Mouse (Mus musculus) embryonic facial prominence, embryonic 11.5 days (tissue): Measurements from ENCODE around the gene Slc7a15. TPM values are rescaled to one million over a fixed set of nuclear protein-coding genes. Genes with fewer than 3 reads are reported as not detected.

Experiments
- ATAC-seq: fragments of 200-750 bp; cut with Nextera tagmentation; replicated peaks from 2 replicates; pipeline ENCODE4 v1.8.0; 2017; ENCODE audit warnings: low read depth; ENCODE audit not compliant: insufficient number of reproducible peaks, low FRiP score, low TSS enrichment
- DNase-seq: peaks from one replicate; pipeline ENCODE4 v3.0.0-alpha.2; 2015; ENCODE audit warnings: low spot score
- H3K27ac ChIP-seq: fragments of 300-500 bp; sonication (generic); replicated peaks from 2 replicates; pipeline ENCODE4 v1.5.1; 2014; ENCODE audit warnings: mild to moderate bottlenecking, low read depth, low read length, control low read depth
- H3K27me3 ChIP-seq: fragments of 300-500 bp; sonication (generic); 2 replicates; pipeline ENCODE4 v1.6.1; 2014; ENCODE audit warnings: mild to moderate bottlenecking, low read length, moderate library complexity, mixed read lengths; ENCODE audit not compliant: control insufficient read depth, insufficient read depth
- H3K36me3 ChIP-seq: fragments of 300-500 bp; sonication (generic); replicated peaks from 2 replicates; pipeline ENCODE4 v1.6.1; 2014; ENCODE audit warnings: low read depth, mild to moderate bottlenecking, low read length, moderate library complexity, mixed read lengths; ENCODE audit not compliant: control insufficient read depth, insufficient read depth
- H3K4me1 ChIP-seq: fragments of 300-500 bp; sonication (generic); 2 replicates; pipeline ENCODE4 v1.6.1; 2014; ENCODE audit warnings: low read length, mixed read lengths; ENCODE audit not compliant: control insufficient read depth, insufficient read depth
- H3K4me2 ChIP-seq: fragments of 300-500 bp; sonication (generic); 2 replicates; pipeline ENCODE4 v1.6.1; 2014; ENCODE audit warnings: low read depth, mild to moderate bottlenecking, control low read depth, low read length, moderate library complexity
- H3K4me3 ChIP-seq: fragments of 300-500 bp; sonication (generic); 2 replicates; pipeline ENCODE4 v1.5.1; 2014; ENCODE audit warnings: low read depth, low read length, control low read depth
- H3K9ac ChIP-seq: fragments of 300-500 bp; sonication (generic); replicated peaks from 2 replicates; pipeline ENCODE4 v1.6.1; 2014; ENCODE audit warnings: mild to moderate bottlenecking, control low read depth, low read length
- H3K9me3 ChIP-seq: fragments of 300-500 bp; sonication (generic); replicated peaks from 2 replicates; pipeline ENCODE4 v1.6.1; 2016; ENCODE audit warnings: mild to moderate bottlenecking, low read length, inconsistent platforms, mixed read lengths; ENCODE audit not compliant: control insufficient read depth
- WGBS: fragments of 180-500 bp; shearing (Covaris S2); extraction: QIAGEN DNeasy Blood & Tissue Kit; methylation state at CpG from one replicate; pipeline ENCODE4 v1.1.7; 2014; 5-methylcytosine and 5-hydroxymethylcytosine counted together
- polyA plus RNA-seq: library from polyadenylated mRNA; unstranded; fragments of >200 nt; fragmentation: Nextera tagmentation; extraction: Ambion mirVana; gene quantifications from 2 replicates; pipeline ENCODE4 v1.2.1, GENCODE M21; 2014

The Slc7a15 gene
- polyA plus RNA-seq, 1 experiment from 2014 or later = not detected

DNA sequence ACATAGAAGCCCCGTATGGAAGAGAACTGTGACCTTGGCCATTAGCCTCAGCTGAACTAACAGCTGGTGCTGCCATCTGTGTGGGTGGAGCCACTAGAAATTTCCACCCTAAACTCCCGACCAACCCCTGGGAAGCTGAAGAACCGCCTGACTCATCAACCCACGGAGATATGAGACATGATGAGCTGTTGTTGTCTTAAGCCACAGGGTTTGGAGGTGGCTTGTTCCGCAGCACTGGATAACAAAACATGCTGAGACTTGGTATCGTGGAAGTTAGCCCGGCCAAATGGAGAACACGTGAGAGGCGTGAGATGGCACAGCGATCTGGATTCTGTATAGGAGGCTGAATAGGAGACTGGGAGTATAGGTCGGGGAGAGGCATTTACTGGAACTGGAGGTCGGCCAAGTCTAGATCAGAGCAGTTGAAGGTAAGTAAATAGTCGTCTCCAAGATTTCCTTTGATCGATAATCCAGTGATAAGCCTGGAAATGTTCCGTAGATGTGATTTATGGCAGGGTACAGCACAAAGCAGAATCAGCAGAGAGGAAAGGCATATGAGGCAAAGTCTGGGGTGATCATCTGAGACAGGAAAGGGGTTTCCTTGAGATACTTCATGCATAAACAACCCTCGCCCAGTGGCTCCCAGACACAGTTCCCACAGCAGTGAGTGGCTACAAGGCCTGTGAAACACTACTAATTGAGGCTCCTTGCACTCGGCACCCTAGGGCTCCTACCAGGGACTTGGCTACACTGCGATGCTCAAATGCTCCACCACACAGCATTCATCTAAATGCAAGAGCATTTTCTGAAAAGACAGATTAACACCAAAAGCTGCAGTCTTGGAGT lies 87.6 kb downstream of the Slc7a15 start:
- Histone ChIP-seq H3K9ac (no peak overlapping the region), H3K27ac (no peak overlapping the region), H3K27me3 (no peaks in the 10 kb centered on the region), H3K4me2 (no peak overlapping the region), H3K4me1 (no peaks in the 10 kb centered on the region), H3K9me3 (no peaks in the 10 kb centered on the region), H3K4me3 (no peak overlapping the region), H3K36me3 (no peaks in the 10 kb centered on the region)
- ATAC-seq (0 out of 2 replicates have a peak, but pooled peaks have one; percentile 52), DNase-seq (no peak)
- WGBS = 83% methylated on average over 18 of the region's 18 CpGs

DNA sequence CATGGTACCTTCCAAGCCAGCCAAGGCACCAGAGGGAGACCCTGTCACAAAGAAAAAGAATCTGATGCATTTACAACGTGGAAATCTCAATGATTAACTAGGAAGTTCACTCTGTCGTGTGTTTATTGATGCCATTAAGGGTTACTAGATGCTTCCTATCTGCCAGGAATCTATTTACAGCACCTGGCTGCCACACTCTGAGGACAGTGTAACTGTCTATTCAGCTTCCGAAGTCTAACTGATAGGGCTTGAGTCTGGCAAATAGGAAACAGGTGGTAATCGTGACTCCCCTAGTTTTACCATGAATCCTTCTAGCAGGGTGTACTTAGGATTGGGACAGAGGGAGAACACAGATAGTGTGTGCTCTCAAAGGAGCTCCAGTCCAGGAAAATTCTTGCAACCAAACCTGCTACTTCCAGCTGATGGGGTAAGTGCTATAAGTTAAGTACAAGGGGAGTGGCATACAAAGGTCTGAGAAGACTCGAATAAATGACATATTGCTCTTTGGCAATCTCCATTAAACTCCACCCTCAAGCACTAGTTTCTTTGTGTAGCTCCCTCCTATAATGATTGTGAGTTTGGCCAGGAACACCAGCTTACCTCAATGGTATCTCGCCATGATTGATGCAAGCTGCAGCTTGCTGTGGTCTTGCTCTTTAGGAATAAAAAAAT lies 88.4 kb downstream of the Slc7a15 start:
- Histone ChIP-seq H3K4me1 (no peaks in the 10 kb centered on the region), H3K36me3 (no peaks in the 10 kb centered on the region), H3K4me3 (no peak overlapping the region), H3K4me2 (no peak overlapping the region), H3K9me3 (no peaks in the 10 kb centered on the region), H3K9ac (no peak overlapping the region), H3K27ac (no peak overlapping the region), H3K27me3 (no peaks in the 10 kb centered on the region)
- DNase-seq (no peak), ATAC-seq (no peak)
- 64% methylated on average over 6 of the region's 6 CpGs for WGBS

DNA sequence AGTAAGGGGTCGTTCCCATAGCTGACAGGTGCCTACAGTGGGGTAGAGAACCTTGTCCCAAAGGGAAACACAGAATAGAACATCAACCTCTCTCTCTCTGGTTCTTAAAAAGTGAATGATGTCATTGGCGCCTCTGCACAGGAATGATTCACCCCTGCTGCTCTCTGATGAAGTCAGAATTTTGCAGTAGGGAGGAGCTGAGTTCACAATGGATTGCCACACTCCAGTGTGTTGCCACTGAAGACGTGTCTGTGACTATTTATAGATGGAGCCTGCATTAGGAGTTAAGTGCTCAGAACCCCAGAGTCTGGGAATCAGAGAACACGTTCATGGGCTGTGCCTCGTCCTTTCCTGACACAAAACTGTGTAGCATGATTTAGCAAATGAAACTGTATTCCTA lies 89.2 kb downstream of the Slc7a15 start:
- Histone ChIP-seq H3K36me3 (no peaks in the 10 kb centered on the region), H3K4me2 (no peak overlapping the region), H3K9me3 (no peaks in the 10 kb centered on the region), H3K27ac (no peak overlapping the region), H3K9ac (no peak overlapping the region), H3K4me1 (no peaks in the 10 kb centered on the region), H3K27me3 (no peaks in the 10 kb centered on the region), H3K4me3 (no peak overlapping the region)
- DNase-seq (no peak), ATAC-seq (no peak)
- WGBS = 72% methylated on average over 5 of the region's 5 CpGs

DNA sequence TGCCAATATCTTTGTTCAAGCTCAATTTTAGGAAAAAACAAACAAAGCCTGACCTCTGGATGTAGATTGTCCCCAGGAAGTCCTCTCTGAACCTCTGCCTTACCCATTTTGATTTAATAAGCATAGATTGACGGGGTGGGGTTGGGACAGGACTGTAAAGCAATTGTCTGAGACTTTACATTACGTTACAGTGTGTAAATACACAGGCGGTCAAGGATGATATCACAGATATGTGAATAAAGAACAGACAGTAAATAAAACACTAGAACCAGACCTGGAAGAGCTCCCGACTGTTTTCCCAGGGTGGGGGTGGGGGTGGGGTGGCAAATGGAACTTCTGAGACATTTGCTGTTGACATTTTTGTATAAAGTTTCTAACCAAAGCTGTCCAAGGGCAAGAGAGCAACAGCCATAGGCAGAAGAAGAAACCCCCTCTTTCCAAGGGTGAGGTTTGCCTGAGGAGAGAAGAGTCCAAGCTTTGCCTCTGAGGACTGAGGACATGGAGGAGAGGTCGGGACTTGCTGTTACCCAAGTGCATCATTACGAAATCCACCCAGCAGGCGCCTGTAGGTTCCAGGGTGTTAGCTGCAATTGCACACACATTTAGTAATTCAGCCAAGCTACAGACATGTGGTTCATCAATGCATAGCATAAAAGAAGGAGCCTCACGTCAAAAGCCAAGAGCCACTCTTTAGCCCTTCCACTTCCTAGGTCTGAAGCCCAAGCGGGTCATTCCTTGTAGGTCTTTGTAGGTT lies 91.7 kb downstream of the Slc7a15 start:
- ATAC-seq (no peak), DNase-seq (no peak)
- no peak overlapping the region for H3K4me3 ChIP-seq
- H3K4me1 ChIP-seq = no peaks in the 10 kb centered on the region
- no peak overlapping the region for H3K27ac ChIP-seq
- H3K36me3 ChIP-seq = no peaks in the 10 kb centered on the region
- no peak overlapping the region for H3K4me2 ChIP-seq
- no peaks in the 10 kb centered on the region for H3K27me3 ChIP-seq
- no peaks in the 10 kb centered on the region for H3K9me3 ChIP-seq
- H3K9ac ChIP-seq = no peak overlapping the region
- WGBS = 79% methylated on average over 9 of the region's 9 CpGs

DNA sequence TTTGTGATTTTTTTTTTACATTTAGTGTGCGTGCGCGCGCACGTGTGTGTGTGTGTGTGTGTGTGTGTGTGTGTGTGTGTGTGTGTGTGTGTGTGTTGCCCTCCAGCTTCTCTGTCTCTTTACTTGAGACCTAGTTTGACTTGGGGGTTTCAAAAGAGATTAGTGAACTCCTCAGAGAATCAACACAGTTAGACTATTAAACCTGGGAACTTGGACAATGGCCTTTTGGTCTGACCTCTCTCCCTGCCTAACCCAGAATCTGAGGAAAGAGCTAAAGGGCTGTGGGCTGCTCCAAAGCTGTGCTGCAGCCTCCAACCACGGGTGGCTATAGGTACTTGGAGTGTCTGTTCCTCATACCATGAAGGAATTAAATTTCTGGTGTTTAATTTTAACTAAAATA lies 94.7 kb downstream of the Slc7a15 start:
- Histone ChIP-seq H3K9me3 (no peaks in the 10 kb centered on the region), H3K27me3 (no peaks in the 10 kb centered on the region), H3K4me1 (no peaks in the 10 kb centered on the region), H3K36me3 (no peaks in the 10 kb centered on the region), H3K4me3 (no peak overlapping the region), H3K9ac (no peak overlapping the region), H3K4me2 (no peak overlapping the region), H3K27ac (no peak overlapping the region)
- no peak for DNase-seq
- WGBS = 79% methylated on average over 6 of the region's 6 CpGs
- no peak for ATAC-seq

DNA sequence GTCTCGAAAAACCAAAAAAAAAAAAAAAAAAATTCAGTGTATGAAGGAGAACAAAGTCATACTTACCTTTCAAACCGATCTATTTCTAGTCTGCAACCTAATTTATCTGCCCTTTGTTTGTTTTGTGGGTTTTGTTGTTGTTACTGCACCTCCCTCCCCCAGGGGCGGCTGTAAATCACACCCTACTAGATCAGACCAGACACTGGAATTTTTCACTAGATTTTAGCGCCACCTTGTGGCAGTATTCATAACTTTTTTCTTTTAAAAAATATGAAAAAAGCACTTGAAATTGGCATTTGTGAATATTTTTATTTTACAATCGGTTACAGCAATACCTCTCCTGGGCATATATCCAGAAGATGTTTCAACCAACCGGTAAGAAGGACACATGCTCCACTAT lies 96.3 kb downstream of the Slc7a15 start:
- ATAC-seq = no peak
- H3K36me3 ChIP-seq = no peaks in the 10 kb centered on the region
- H3K27me3 ChIP-seq = no peaks in the 10 kb centered on the region
- H3K4me3 ChIP-seq = no peak overlapping the region
- 11% methylated on average over 6 of the region's 6 CpGs for WGBS
- H3K4me1 ChIP-seq = no peaks in the 10 kb centered on the region
- H3K27ac ChIP-seq = no peak overlapping the region
- no peak overlapping the region for H3K4me2 ChIP-seq
- DNase-seq = peak; percentile 87
- no peak overlapping the region for H3K9ac ChIP-seq
- H3K9me3 ChIP-seq = no peaks in the 10 kb centered on the region

DNA sequence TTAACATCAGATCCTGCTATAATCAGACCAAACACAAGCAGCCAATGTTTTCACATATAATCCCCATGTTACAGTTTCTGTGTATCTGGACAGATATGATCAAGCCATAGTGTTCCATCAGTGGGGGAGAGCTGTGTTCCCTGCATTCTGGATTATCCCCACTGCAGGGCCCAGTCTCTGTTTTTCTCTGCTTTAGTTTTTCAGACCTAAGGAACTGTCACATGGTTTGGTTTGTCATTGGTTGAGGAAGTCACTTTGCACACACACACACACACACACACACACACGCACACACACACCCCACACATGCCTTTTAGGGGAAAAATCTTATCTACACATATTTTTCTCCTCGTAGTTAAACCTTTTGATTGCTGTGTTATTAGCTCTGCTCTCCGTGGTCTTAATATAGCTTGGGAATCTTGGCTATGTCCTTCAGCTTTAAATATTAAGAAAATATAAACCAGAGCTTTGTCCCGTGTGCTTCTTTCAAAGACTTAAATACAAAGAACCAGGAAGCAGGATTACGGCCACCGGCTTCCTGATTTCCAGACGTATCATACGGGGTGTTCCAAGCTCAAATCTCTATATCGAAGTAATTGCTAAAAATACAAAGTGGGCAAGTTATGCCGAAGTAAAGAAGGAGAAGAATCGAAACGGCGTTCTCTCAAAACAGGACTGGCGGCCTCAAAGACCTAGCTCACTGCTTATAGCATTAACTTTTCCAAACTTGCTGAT lies 97.1 kb downstream of the Slc7a15 start:
- Histone ChIP-seq H3K36me3 (no peaks in the 10 kb centered on the region), H3K9me3 (no peaks in the 10 kb centered on the region), H3K4me2 (no peak overlapping the region), H3K9ac (no peak overlapping the region), H3K27ac (no peak overlapping the region), H3K4me1 (no peaks in the 10 kb centered on the region), H3K4me3 (no peak overlapping the region), H3K27me3 (no peaks in the 10 kb centered on the region)
- no peak for DNase-seq
- no peak for ATAC-seq
- 89% methylated on average over 14 of the region's 14 CpGs for WGBS
